Mouse (Mus musculus) heart, postnatal 0 days (tissue): ENCODE measurements around the gene 9130230L23Rik.

Experiments used
- CTCF ChIP-seq: IDR thresholded peaks from 2 replicates; pipeline ENCODE4 v1.5.1; 2016; ENCODE audit warnings: antibody characterized with exemption, control low read depth, low read depth
- EP300 ChIP-seq: IDR thresholded peaks from 2 replicates; pipeline ENCODE4 v1.6.1; 2016; ENCODE audit warnings: antibody characterized with exemption, low read depth

- TF ChIP-seq CTCF = peak; percentile 96
- no peak for TF ChIP-seq EP300
Measured at GRCm38 (mm10) chr5:65937998-65938715, 65.9 kb downstream of the 9130230L23Rik start.
